Mouse (Mus musculus) olfactory bulb, adult 2 months (tissue): ENCODE measurements around the gene Zfp879. TPM values are rescaled to one million over a fixed set of nuclear protein-coding genes. Genes with fewer than 3 reads are reported as not detected.
A peak's percentile ranks its signal among the peaks of the same experiment; 100 is the strongest.

Source experiments
- H3K27ac ChIP-seq: fragments of 200-500 bp; 2 replicates; pipeline ENCODE4 v1.5.1; 2012; ENCODE audit warnings: low read depth, low read length; ENCODE audit not compliant: insufficient read depth
- H3K4me1 ChIP-seq: fragments of 200-500 bp; 2 replicates; pipeline ENCODE4 v1.6.1; 2012; ENCODE audit warnings: low read length; ENCODE audit not compliant: control insufficient read depth, insufficient read depth
- H3K4me3 ChIP-seq: fragments of 200-500 bp; 2 replicates; pipeline ENCODE4 v1.5.1; 2012; ENCODE audit warnings: mild to moderate bottlenecking, low read depth, low read length, moderate library complexity; ENCODE audit not compliant: insufficient read depth
- CTCF ChIP-seq: fragments of 200-500 bp; IDR thresholded peaks from 2 replicates; pipeline ENCODE4 v1.5.1; 2012; ENCODE audit warnings: low read depth, mild to moderate bottlenecking, low read length, moderate library complexity; ENCODE audit not compliant: insufficient read depth
- POLR2A ChIP-seq: fragments of 200-500 bp; IDR thresholded peaks from 2 replicates; pipeline ENCODE4 v1.6.1; 2012; ENCODE audit warnings: mild to moderate bottlenecking, low read depth, low read length, moderate library complexity; ENCODE audit not compliant: insufficient read depth
- WGBS: fragments of 180-500 bp; shearing (Covaris S2); methylation state at CpG from one replicate; pipeline ENCODE4 v1.1.7; 2018; 5-methylcytosine and 5-hydroxymethylcytosine counted together
- polyA plus RNA-seq: library from polyadenylated mRNA; stranded (reverse); fragments of >200 nt; gene quantifications from 2 replicates; pipeline ENCODE4 v1.2.4, GENCODE M21; 2012; ENCODE audit warnings: low replicate concordance; ENCODE audit not compliant: missing spikeins, insufficient read depth, insufficient read length

Gene Zfp879
- polyA plus RNA-seq, 1 experiment, result not detected

DNA sequence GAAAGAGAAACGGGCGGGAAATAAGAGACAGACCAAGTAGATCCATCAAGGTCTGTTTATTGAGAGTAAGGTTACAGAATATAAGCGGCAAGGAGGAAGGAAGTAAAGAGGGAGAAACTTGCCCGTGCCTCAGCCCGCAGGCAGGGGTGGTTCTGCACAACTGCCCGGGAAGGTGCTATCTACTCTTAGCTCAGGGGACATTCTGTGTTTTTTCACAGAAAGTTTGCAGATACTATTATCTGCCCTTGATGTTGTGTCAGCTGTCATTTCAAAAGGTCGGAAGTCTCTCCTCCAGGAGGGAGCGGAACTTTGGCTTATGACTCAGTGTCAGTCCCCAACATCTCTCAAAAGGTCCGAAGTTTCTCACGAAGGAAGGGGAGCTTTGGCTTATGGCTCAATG, 8.0 kb upstream of the Zfp879 start:
- no peak overlapping the region for H3K4me3 ChIP-seq
- 13% methylated on average over 10 of the region's 10 CpGs for WGBS
- no peak overlapping the region for H3K27ac ChIP-seq
- TF ChIP-seq CTCF (no peak), POLR2A (no peak)
- peaks cover 11% of the 10 kb centered on the region for H3K4me1 ChIP-seq

DNA sequence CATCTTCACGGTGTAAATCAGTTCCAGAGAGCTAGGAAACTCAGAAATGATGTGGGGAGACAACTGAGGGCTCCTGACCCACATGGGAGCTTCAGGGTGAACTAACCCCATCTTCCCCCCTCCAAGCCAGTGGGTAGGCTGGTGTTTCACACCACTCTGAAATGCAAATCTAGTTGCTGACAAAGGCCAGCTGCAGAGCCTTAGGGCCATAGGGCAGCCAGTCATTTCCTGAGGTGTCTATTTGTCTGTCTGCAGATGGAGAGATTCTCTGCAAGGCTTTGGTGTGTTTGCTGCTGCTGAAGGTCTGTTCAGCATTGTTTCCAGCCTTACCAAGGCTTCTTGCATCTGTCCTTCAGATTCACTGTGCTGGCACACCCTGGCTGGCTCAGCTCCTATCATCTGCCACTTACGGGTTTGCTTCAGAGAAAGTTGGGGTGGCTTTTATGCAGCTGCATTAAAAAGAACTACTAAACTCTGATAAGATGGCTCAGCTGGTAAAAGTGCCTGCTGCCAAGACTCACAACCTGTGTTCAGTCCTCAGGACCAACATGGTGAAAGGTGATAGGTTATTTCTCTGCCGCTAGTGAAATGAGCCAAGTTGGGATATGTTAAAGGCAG, 7.3 kb upstream of the Zfp879 start:
- H3K4me1 ChIP-seq, result peaks cover 11% of the 10 kb centered on the region
- H3K4me3 ChIP-seq, result no peak overlapping the region
- no peak overlapping the region for H3K27ac ChIP-seq
- TF ChIP-seq CTCF, result no peak
- no peak for TF ChIP-seq POLR2A
- 54% methylated on average over 3 of the region's 3 CpGs for WGBS

DNA sequence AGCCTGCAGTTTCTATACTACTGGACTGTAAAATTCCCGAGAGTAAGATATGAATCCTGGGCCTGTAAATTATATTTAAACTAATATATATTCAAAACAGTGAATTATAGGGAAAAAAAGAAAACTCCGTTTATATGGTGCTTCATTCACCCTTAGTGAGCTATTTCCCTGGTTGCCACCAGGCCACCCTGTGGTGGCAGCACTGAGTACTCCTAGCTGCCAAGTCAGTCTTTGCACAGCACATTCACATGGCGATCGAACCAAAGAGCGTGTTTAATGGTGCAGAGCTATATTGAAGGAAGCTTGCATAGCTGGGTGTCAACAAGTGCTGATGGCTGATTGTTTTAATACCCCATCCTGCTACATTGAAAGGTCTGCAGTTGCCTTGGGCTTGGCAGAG, 5.7 kb upstream of the Zfp879 start:
- H3K27ac ChIP-seq, result no peak overlapping the region
- H3K4me1 ChIP-seq, result peaks cover 11% of the 10 kb centered on the region
- WGBS, result 58% methylated on average over 5 of the region's 5 CpGs
- H3K4me3 ChIP-seq, result no peak overlapping the region
- TF ChIP-seq CTCF, result no peak
- no peak for TF ChIP-seq POLR2A

DNA sequence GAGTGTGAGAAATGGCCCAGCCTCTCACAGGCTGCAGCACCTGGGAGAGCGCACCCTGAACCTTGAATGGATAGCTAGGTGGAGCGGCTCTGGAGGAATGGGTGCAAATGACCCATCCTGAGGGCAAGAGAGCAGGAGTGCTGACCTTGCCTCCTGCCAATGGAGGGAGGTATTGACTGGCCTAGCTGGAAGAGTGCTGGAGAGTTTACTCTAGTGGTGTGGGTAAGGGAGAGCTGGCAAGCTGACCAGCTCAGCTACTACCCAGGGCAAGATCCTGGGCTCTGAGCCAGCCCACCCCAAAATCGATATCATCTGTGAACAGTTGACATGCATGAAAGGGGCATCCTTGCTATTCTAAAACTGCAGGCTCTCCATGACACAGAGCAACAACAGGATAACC, 4.6 kb upstream of the Zfp879 start:
- Histone ChIP-seq H3K4me3 (no peak overlapping the region), H3K27ac (no peak overlapping the region), H3K4me1 (peaks cover 5% of the 10 kb centered on the region)
- WGBS, result 93% methylated on average over 3 of the region's 3 CpGs
- no peak for TF ChIP-seq CTCF
- TF ChIP-seq POLR2A, result no peak

DNA sequence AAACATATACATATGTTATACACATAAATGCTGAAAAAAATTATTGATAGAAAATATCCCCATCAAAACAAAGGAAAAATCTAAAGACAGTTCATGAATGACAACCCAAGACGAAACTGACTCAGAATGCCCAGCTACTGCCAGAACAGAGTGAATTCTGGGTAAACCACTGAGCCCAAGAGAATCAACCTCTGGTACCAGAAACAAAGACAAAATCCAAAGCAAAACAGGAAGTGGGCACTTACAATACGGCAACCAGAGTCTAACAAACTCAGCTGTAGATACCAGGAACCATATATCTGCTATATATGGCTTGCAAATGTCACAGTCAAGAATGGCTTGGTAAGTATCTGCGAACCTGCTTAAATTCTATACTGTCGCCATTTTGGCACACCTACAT, 5.6 kb downstream of the Zfp879 start:
- Histone ChIP-seq H3K4me1 (peaks cover 4% of the 10 kb centered on the region), H3K4me3 (no peak overlapping the region), H3K27ac (no peak overlapping the region)
- 89% methylated on average over 4 of the region's 4 CpGs for WGBS
- no peak for TF ChIP-seq POLR2A
- no peak for TF ChIP-seq CTCF

DNA sequence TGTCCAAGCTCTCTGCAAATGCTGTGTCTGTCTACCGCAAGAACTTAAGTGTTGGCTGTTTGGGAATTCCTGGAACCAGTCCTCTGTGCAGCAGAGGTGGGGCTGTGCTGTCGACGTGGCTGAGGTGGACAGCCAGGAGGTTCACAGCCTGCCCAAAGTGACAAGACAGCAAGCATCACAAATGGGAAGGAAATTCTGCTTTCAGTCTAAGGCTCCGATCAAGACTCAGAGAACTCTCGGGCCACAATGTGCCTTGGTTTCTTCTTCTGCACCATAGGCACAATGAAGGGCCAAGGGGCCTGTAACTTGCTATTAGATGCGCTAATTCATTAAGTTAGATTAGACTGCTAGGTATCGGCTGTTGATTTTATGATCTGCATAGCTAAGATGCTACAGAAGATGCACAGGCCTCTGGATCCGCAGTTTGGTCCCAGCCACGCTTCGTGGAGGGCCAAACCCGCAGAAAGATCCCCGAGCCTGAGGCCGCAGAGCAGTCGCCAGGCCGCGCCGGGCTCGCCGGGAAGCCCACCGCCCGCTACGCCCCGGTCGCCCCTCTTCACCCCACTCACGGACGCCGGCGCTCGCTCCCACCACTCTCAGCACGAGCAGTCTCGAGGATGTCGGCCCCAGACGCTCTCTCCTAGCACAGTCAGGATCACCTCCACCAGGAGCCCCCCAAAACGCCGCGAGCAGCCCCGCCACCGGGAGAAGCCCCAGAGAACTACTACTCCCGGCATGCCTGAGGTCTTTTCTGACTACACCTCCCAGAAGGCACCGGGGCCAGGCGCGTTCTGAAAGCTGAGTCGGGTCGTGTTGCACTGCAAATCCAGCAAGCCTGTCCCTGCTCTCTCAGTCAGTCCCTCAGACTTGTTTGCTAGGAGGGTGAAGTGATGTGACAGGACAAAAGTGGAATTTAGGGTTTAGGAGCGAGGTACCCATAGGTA, 14.1 kb downstream of the Zfp879 start, which contains the start of gene Zfp354c:
Gene Zfp354c (minus strand): TSS at position 715 of the 944 bp plus-strand sequence.
- no peak for TF ChIP-seq CTCF
- TF ChIP-seq POLR2A, result 0 out of 2 replicates have a peak, but pooled peaks have one; percentile 36
- WGBS, result 1% methylated on average over 45 of the region's 45 CpGs
- no peaks in the 10 kb centered on the region for H3K4me1 ChIP-seq
- H3K4me3 ChIP-seq, result peak within 1 kb of the TSS; percentile 85
- H3K27ac ChIP-seq, result no peak within 1 kb of the TSS

DNA sequence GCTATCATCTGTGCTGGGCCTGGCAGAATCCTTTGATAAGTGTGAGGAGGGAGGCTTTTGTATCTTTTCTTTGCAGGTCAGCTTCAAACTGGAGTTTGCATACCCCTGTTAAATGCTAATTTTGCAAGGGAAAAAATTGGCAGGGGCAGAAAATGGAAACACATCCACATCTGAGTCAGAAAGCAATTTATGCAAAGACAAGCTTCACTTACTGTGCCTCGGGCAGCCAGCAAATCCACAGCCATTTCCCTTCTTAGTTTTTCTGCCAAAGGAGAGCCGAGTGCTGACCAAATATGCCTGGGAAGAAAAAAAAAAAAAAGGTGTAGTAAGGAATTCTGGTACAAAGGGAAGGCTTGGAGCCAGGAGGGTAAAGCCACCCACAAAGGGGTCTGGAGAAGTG, 15.1 kb downstream of the Zfp879 start:
- 33% methylated on average over 2 of the region's 2 CpGs for WGBS
- H3K4me3 ChIP-seq, result no peak overlapping the region
- no peaks in the 10 kb centered on the region for H3K4me1 ChIP-seq
- TF ChIP-seq POLR2A (no peak), CTCF (no peak)
- H3K27ac ChIP-seq, result no peak overlapping the region

DNA sequence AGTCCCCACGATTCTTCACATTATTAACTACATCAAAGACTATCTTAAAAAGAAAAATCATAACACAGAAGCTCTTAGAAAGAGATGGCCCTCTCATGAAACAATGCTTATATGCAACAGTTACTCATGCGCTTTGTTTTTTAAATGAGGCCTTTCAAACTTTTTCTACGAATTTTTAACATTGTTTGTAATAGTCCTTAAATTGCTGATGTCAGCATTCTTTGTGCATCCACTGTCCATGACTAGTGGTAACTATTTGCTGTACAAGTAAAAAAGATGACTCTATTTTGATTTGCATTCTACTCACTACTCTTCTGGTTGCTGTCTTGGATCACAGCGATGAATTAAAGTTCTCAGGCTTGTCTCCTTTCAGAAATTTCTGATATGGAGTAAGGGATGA, 27.1 kb downstream of the Zfp879 start:
- Histone ChIP-seq H3K4me3 (no peak overlapping the region), H3K27ac (no peak overlapping the region), H3K4me1 (no peaks in the 10 kb centered on the region)
- TF ChIP-seq CTCF, result no peak
- no peak for TF ChIP-seq POLR2A
- 96% methylated on average over 4 of the region's 4 CpGs for WGBS

DNA sequence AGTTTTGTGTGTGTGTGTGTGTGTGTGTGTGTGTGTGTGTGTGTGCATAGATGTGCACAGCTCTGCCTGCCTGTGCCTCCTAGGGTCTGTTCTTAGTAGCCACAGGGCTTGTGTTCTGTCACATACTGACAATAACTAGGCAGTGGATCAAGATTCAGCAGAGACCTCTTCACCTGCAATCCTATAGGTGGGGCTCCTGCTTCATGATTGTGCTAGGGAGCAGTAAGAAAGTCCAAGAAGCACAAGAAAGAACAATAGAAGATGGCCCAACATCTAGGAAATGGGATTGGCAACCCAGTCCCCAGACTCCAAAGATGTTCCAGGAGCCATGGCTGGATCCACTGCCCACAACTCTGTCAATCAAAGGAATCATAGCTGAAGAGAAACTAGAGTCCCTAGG, 42.5 kb downstream of the Zfp879 start:
- TF ChIP-seq POLR2A (no peak), CTCF (no peak)
- Histone ChIP-seq H3K4me1 (no peaks in the 10 kb centered on the region), H3K4me3 (no peak overlapping the region), H3K27ac (no peak overlapping the region)
